Mouse (Mus musculus) hindbrain, embryonic 10.5 days (tissue): ENCODE results near the gene Cdkn2aip. TPM values are rescaled to one million over a fixed set of nuclear protein-coding genes. Genes with fewer than 3 reads are reported as not detected.

Source experiments
- DNase-seq: peaks from one replicate; pipeline ENCODE4 v3.0.0-alpha.2; 2017; ENCODE audit warnings: low spot score
- H3K27ac ChIP-seq: fragments of 300-500 bp; sonication (generic); 2 replicates; pipeline ENCODE4 v1.5.1; 2016; ENCODE audit warnings: mild to moderate bottlenecking, moderate library complexity
- H3K27me3 ChIP-seq: fragments of 300-500 bp; sonication (generic); 2 replicates; pipeline ENCODE4 v1.6.1; 2016; ENCODE audit warnings: mild to moderate bottlenecking; ENCODE audit not compliant: poor library complexity, insufficient read depth, severe bottlenecking
- H3K36me3 ChIP-seq: fragments of 300-500 bp; sonication (generic); 2 replicates; pipeline ENCODE4 v1.6.1; 2016; ENCODE audit warnings: mild to moderate bottlenecking, moderate library complexity
- H3K4me1 ChIP-seq: fragments of 300-500 bp; sonication (generic); replicated peaks from 2 replicates; pipeline ENCODE4 v1.6.1; 2016; ENCODE audit warnings: mild to moderate bottlenecking
- H3K4me3 ChIP-seq: fragments of 300-500 bp; sonication (generic); 2 replicates; pipeline ENCODE4 v1.5.1; 2016; ENCODE audit warnings: mild to moderate bottlenecking, moderate library complexity
- H3K9me3 ChIP-seq: fragments of 300-500 bp; sonication (generic); 2 replicates; pipeline ENCODE4 v1.6.1; 2016; ENCODE audit warnings: mild to moderate bottlenecking, moderate library complexity
- WGBS: fragments of 180-500 bp; shearing (Covaris S2); methylation state at CpG from one replicate; pipeline ENCODE4 v1.1.7; 2016; 5-methylcytosine and 5-hydroxymethylcytosine counted together
- polyA plus RNA-seq: library from polyadenylated mRNA; unstranded; fragments of >200 nt; fragmentation: Nextera tagmentation; extraction: Ambion mirVana; gene quantifications from 2 replicates; pipeline ENCODE4 v1.2.1, GENCODE M21; 2016

Gene Cdkn2aip
- 39.2 and 39.9 TPM in 2 replicates for polyA plus RNA-seq

- under 1% methylated on average over 114 of the region's 114 CpGs for WGBS
- peak within 1 kb of the TSS; percentile 96 for H3K4me3 ChIP-seq
- peaks cover 38% of the 10 kb centered on the region for H3K4me1 ChIP-seq
- peaks cover 29% of the 10 kb centered on the region for H3K36me3 ChIP-seq
- peak within 1 kb of the TSS; percentile 96 for H3K27ac ChIP-seq
- H3K27me3 ChIP-seq, result no peaks in the 10 kb centered on the region
- H3K9me3 ChIP-seq, result no peaks in the 10 kb centered on the region
- peak; percentile 97 for DNase-seq
Observed at GRCm38 (mm10) chr8:47713761-47714745, at the start of gene Cdkn2aip. TSS of gene Cdkn2aip (minus strand) at chr8:47713932.

DNA sequence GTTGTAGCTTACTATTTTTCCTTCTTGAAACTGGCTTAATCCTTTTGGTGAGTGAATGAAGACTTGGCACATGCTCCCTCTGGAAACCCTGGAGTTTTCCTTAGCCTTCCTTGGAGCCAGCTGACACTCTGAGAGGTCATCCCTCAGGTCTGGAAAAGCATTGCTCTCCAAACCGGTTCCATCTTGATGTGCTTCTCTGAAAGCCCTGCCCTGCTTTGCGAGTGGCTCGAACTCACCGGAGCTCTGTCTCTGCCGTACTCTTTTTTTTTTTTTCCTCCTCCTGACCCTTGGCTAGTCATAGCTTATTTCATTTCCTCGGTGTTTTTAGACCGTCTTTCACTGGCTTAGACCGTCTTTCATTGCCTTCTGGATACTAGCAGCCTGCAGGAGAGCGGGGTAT lies 49.5 kb upstream of the Cdkn2aip start:
- H3K9me3 ChIP-seq, result no peaks in the 10 kb centered on the region
- H3K4me3 ChIP-seq, result 0 out of 2 replicates have a peak overlapping the region, but pooled peaks have one; percentile 6

DNA sequence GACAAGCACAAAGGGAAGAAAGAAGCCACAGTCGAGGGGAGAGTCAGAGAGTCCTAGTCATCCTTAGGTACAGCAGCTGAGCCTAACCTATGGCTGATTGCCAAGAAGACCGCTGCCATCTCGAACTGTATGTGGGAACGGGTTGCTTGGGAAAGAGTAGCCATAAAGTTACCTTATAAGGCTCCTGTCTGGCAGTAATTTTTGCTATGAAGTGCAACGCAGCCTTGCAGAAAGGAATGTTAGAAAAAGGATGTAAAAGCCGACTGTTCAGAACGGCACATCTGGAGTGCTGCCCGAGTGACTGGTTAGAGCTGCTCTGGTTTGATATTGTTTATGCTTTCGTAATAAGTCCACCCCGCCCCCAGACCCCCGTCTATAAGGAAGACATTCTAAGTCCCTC lies 47.0 kb upstream of the Cdkn2aip start:
- WGBS, result 79% methylated on average over 11 of the region's 11 CpGs
- H3K36me3 ChIP-seq, result no peaks in the 10 kb centered on the region
- no peak for DNase-seq
- no peaks in the 10 kb centered on the region for H3K9me3 ChIP-seq
- H3K27me3 ChIP-seq, result no peaks in the 10 kb centered on the region
- no peak overlapping the region for H3K27ac ChIP-seq
- H3K4me3 ChIP-seq, result no peak overlapping the region
- H3K4me1 ChIP-seq, result peaks cover 31% of the 10 kb centered on the region

More for the DNA sequence above, 49.5 kb upstream of the Cdkn2aip start:
- no peak overlapping the region for H3K27ac ChIP-seq
- H3K4me1 ChIP-seq, result peaks cover 31% of the 10 kb centered on the region
- peak; percentile 18 for DNase-seq
- no peaks in the 10 kb centered on the region for H3K27me3 ChIP-seq
- H3K36me3 ChIP-seq, result no peaks in the 10 kb centered on the region
- 41% methylated on average over 9 of the region's 9 CpGs for WGBS

GRCm38 (mm10) chr8:47760186-47760585 lies 46.5 kb upstream of the Cdkn2aip start:
- peaks cover 31% of the 10 kb centered on the region for H3K4me1 ChIP-seq
- H3K27me3 ChIP-seq, result no peaks in the 10 kb centered on the region
- H3K4me3 ChIP-seq, result no peak overlapping the region
- no peaks in the 10 kb centered on the region for H3K36me3 ChIP-seq
- no peak overlapping the region for H3K27ac ChIP-seq
- DNase-seq, result no peak
- H3K9me3 ChIP-seq, result no peaks in the 10 kb centered on the region
- WGBS, result 64% methylated on average over 4 of the region's 4 CpGs

GRCm38 (mm10) chr8:47753121-47753520 lies 39.4 kb upstream of the Cdkn2aip start:
- Histone ChIP-seq H3K27me3 (no peaks in the 10 kb centered on the region), H3K36me3 (no peaks in the 10 kb centered on the region), H3K4me3 (no peak overlapping the region), H3K4me1 (no peaks in the 10 kb centered on the region), H3K9me3 (no peaks in the 10 kb centered on the region), H3K27ac (no peak overlapping the region)
- 92% methylated on average over 3 of the region's 3 CpGs for WGBS
- no peak for DNase-seq

DNA sequence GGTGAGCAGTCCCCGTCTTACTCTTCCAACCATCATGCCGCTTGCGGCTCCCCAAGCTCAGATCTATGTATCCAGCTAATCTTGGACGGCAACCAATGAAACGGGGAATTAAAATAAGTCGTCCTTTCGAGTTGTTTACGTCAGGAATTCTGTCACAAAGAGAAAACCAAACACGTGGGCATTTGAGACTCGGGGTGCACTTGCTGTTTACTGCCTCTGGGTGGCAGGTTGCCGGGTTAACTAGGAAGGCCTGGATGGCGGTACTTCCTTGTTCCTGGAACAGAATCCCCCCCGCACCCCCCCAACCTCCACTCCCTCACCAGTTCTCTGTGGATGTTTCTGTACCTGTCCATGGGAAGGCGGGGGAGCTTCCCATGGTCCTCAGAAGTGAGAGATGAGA lies 36.4 kb upstream of the Cdkn2aip start:
- Histone ChIP-seq H3K27ac (no peak overlapping the region), H3K4me1 (peaks cover 11% of the 10 kb centered on the region), H3K9me3 (no peaks in the 10 kb centered on the region), H3K4me3 (no peak overlapping the region), H3K36me3 (no peaks in the 10 kb centered on the region), H3K27me3 (no peaks in the 10 kb centered on the region)
- DNase-seq, result peak; percentile 12
- WGBS, result 52% methylated on average over 14 of the region's 14 CpGs

- DNase-seq, result no peak
- no peaks in the 10 kb centered on the region for H3K9me3 ChIP-seq
- no peaks in the 10 kb centered on the region for H3K36me3 ChIP-seq
- no peaks in the 10 kb centered on the region for H3K27me3 ChIP-seq
- H3K27ac ChIP-seq, result no peak overlapping the region
- no peak overlapping the region for H3K4me3 ChIP-seq
- WGBS, result 79% methylated on average over 8 of the region's 8 CpGs
- H3K4me1 ChIP-seq, result peaks cover 11% of the 10 kb centered on the region
Observed at GRCm38 (mm10) chr8:47749491-47749890, 35.8 kb upstream of the Cdkn2aip start.

DNA sequence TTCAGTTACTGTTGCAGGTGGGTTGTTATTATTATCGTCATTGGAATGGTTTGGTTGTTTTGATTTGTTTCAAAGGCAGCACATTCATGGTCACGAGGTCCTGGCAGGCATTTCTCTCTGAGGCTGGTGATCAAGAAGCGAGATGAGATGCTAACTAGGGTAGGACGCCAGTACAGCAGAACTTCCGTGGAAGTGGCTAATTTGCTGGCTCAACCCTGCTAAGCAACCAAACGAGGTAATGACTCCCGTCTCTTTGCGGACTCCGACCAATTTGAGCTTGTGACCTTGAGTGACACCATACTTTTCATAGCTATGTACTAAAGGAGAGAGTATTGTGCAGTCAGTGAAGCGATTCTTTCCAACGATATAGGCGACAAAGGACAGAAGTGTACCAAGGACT lies 32.6 kb upstream of the Cdkn2aip start:
- H3K27me3 ChIP-seq, result 0 out of 2 replicates have a peak, but pooled peaks cover 5% of the 10 kb centered on the region
- 65% methylated on average over 12 of the region's 12 CpGs for WGBS
- no peak overlapping the region for H3K4me3 ChIP-seq
- peaks cover 19% of the 10 kb centered on the region for H3K4me1 ChIP-seq
- no peaks in the 10 kb centered on the region for H3K36me3 ChIP-seq
- no peak for DNase-seq
- H3K27ac ChIP-seq, result no peak overlapping the region
- H3K9me3 ChIP-seq, result no peaks in the 10 kb centered on the region

GRCm38 (mm10) chr8:47745848-47746247 lies 32.1 kb upstream of the Cdkn2aip start:
- no peak overlapping the region for H3K4me3 ChIP-seq
- peak; percentile 21 for DNase-seq
- peaks cover 19% of the 10 kb centered on the region for H3K4me1 ChIP-seq
- H3K27me3 ChIP-seq, result 0 out of 2 replicates have a peak, but pooled peaks cover 5% of the 10 kb centered on the region
- H3K9me3 ChIP-seq, result no peaks in the 10 kb centered on the region
- H3K36me3 ChIP-seq, result no peaks in the 10 kb centered on the region
- H3K27ac ChIP-seq, result no peak overlapping the region
- WGBS, result 27% methylated on average over 6 of the region's 6 CpGs

DNA sequence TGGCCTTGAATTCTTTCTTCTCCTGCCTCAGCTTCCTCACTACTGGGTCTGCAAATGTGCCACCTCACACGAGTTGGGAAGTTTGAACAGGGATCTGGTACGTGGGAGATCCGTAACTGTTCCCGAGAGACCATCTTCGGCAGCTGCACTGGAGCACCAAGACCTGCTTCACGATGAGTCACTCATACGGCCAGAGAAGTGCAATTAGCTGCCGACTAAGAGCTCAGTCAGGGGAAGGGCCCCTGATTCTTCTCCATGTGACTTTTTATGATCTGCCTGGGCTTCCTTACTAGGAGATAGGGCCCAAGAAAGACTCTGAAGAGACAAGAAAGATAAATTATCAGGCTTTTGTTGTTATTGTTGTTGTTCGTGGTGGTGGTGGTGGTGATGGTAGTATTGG lies 31.1 kb upstream of the Cdkn2aip start:
- no peak for DNase-seq
- Histone ChIP-seq H3K4me1 (peaks cover 19% of the 10 kb centered on the region), H3K4me3 (no peak overlapping the region), H3K27ac (no peak overlapping the region), H3K36me3 (no peaks in the 10 kb centered on the region), H3K9me3 (no peaks in the 10 kb centered on the region), H3K27me3 (0 out of 2 replicates have a peak, but pooled peaks cover 5% of the 10 kb centered on the region)
- WGBS, result 86% methylated on average over 9 of the region's 9 CpGs

DNA sequence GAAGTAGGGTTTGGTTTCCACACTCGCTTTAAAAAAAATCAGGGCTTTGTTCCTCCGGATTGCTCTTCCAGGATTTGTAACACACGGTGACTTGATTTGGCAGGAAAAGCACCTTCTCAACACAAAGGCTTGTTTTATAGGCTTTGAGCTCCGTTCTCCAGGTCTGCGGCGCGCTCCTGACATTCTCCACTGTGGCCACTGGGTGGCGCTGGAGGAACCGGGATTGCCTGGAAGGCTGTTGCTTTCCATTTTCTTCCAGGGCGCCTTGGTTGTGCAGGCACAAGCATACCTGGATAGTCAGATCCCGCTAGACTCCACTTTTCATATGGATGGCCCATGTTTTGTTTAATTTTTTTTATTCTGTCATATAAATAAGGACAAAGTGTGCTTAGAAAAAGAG lies 29.7 kb upstream of the Cdkn2aip start:
- Histone ChIP-seq H3K9me3 (no peaks in the 10 kb centered on the region), H3K27ac (no peak overlapping the region), H3K4me3 (no peak overlapping the region), H3K27me3 (0 out of 2 replicates have a peak, but pooled peaks cover 5% of the 10 kb centered on the region), H3K4me1 (peaks cover 19% of the 10 kb centered on the region), H3K36me3 (no peaks in the 10 kb centered on the region)
- peak; percentile 86 for DNase-seq
- 10% methylated on average over 11 of the region's 11 CpGs for WGBS

DNA sequence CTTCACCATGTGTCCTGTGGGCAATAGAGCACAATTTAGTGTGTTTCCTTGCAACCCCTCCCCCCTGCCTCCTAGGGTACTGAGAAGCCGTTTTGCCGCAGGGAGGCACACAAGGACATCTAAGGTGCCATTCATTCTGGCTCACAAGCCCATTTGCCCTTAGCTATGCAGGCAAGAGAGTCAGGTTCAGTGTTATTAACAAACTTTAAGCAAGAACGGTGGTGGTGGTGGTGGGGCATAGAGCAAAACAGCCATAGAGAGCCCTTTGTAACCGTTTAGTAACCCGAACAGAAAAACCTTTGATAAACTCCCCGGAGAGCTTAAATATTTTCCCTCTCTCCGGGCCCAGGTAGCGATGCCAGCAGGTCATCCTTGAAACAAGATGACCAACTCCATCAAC lies 29.3 kb upstream of the Cdkn2aip start:
- no peaks in the 10 kb centered on the region for H3K9me3 ChIP-seq
- H3K36me3 ChIP-seq, result no peaks in the 10 kb centered on the region
- H3K4me3 ChIP-seq, result no peak overlapping the region
- H3K27me3 ChIP-seq, result 0 out of 2 replicates have a peak, but pooled peaks cover 5% of the 10 kb centered on the region
- peaks cover 19% of the 10 kb centered on the region for H3K4me1 ChIP-seq
- 38% methylated on average over 8 of the region's 8 CpGs for WGBS
- DNase-seq, result no peak
- H3K27ac ChIP-seq, result no peak overlapping the region

DNA sequence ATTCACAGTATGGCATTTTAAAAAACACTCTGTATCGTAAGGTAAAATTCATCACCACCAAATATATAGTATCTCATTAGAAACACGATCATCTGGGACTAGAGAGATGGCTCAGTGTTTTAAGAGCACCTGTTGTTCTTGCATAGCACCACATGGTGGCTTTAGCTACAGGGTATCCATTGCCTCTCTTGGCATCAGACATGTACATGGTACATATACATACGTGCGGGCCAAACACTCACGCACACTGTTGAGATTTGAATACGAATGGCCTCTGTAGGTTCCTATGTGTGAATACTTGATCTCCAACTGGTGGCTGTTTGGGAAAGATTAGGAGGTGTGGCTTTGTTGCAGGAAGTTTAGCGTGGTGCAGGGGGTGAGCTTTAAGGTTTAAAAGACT lies 28.6 kb upstream of the Cdkn2aip start:
- Histone ChIP-seq H3K36me3 (no peaks in the 10 kb centered on the region), H3K4me3 (no peak overlapping the region), H3K27ac (no peak overlapping the region), H3K9me3 (no peaks in the 10 kb centered on the region), H3K4me1 (peaks cover 19% of the 10 kb centered on the region), H3K27me3 (0 out of 2 replicates have a peak, but pooled peaks cover 5% of the 10 kb centered on the region)
- 84% methylated on average over 7 of the region's 7 CpGs for WGBS
- no peak for DNase-seq
